Comparison of ENCODE assay signal across 8 mouse cellular contexts in genomic region chr13:18716707-18717106, GRCm38 (mm10). TPM values are rescaled to one million over a fixed set of nuclear protein-coding genes. Genes with fewer than 3 reads are reported as not detected.
DNase-seq lines count a peak whose midpoint lies in the region; ATAC-seq and TF ChIP-seq lines count a peak whose summit lies in the region.

No protein-coding gene starts in this region.

- TF ChIP-seq CTCF in cerebellum, adult 2 months (IDR thresholded peaks at IDR 0.05; ENCODE audit: borderline replicate concordance, insufficient read depth, low read depth, low read length) = no peak

- no peak for ATAC-seq in lung, embryonic 16.5 days (ENCODE audit: low read depth)
- ATAC-seq in limb, embryonic 14.5 days (ENCODE audit: low FRiP score, low read depth) = 0 out of 2 replicates have a peak, but pooled peaks have one; percentile 14
- ATAC-seq in stomach, embryonic 14.5 days (ENCODE audit: insufficient number of reproducible peaks, insufficient read depth, low FRiP score, low read depth) = 0 out of 2 replicates have a peak, but pooled peaks have one; percentile 3

- no peak overlapping the region; the same call in 1 of the 2 replicates for H3K4me2 ChIP-seq in lung, embryonic 16.5 days (ENCODE audit: low read depth, low read length)
- peak overlapping the region; percentile 29; the same call in 1 of the 2 replicates for H3K4me2 ChIP-seq in limb, embryonic 14.5 days (replicated peaks; ENCODE audit: low read depth, low read length, severe bottlenecking)
- H3K4me2 ChIP-seq in stomach, embryonic 14.5 days (replicated peaks; ENCODE audit: low read depth, low read length) = no peak overlapping the region

- no peak overlapping the region for H3K9ac ChIP-seq in lung, embryonic 16.5 days (ENCODE audit: low read length)
- no peak overlapping the region for H3K9ac ChIP-seq in limb, embryonic 14.5 days (ENCODE audit: low read depth, low read length, severe bottlenecking)
- H3K9ac ChIP-seq in stomach, embryonic 14.5 days (replicated peaks; ENCODE audit: low read depth, low read length) = no peak overlapping the region

- H3K4me3 ChIP-seq in cerebellum, adult 2 months (replicated peaks; ENCODE audit: insufficient read depth, low read depth, low read length) = peak overlapping the region; percentile 96
- H3K4me3 ChIP-seq in lung, embryonic 16.5 days (ENCODE audit: low read length) = peak overlapping the region; percentile 18
- H3K4me3 ChIP-seq in limb, embryonic 14.5 days (replicated peaks; ENCODE audit: low read length) = peak overlapping the region; percentile 85
- H3K4me3 ChIP-seq in stomach, embryonic 14.5 days (ENCODE audit: low read depth, low read length) = peak overlapping the region; percentile 62; the same call in 1 of the 2 replicates

- no peaks in the 10 kb centered on the region for H3K9me3 ChIP-seq in lung, embryonic 16.5 days (ENCODE audit: control insufficient read depth, low read length)
- no peaks in the 10 kb centered on the region for H3K9me3 ChIP-seq in limb, embryonic 14.5 days (ENCODE audit: control insufficient read depth, low read length)
- H3K9me3 ChIP-seq in stomach, embryonic 14.5 days (ENCODE audit: control insufficient read depth, low read depth, low read length) = no peaks in the 10 kb centered on the region

- TF ChIP-seq POLR2A in cerebellum, adult 2 months (IDR thresholded peaks at IDR 0.05; ENCODE audit: borderline replicate concordance, insufficient read depth, low read length) = no peak
- TF ChIP-seq POLR2A in limb, embryonic 14.5 days (IDR thresholded peaks at IDR 0.05; ENCODE audit: borderline replicate concordance, extremely low read depth, insufficient read depth, insufficient read length) = no peak

- no peak overlapping the region for H3K27ac ChIP-seq in cerebellum, adult 2 months (ENCODE audit: insufficient read depth, low read length)
- no peak overlapping the region for H3K27ac ChIP-seq in lung, embryonic 16.5 days (ENCODE audit: low read length)
- H3K27ac ChIP-seq in limb, embryonic 14.5 days (replicated peaks; ENCODE audit: low read depth, low read length) = no peak overlapping the region
- no peak overlapping the region for H3K27ac ChIP-seq in stomach, embryonic 14.5 days (ENCODE audit: low read length)

- H3K36me3 ChIP-seq in lung, embryonic 16.5 days (ENCODE audit: control insufficient read depth, insufficient read depth, low read length) = no peaks in the 10 kb centered on the region
- no peaks in the 10 kb centered on the region for H3K36me3 ChIP-seq in limb, embryonic 14.5 days (ENCODE audit: control insufficient read depth, insufficient read depth, low read length)
- no peaks in the 10 kb centered on the region for H3K36me3 ChIP-seq in stomach, embryonic 14.5 days (ENCODE audit: control insufficient read depth, insufficient read depth, low read length)

- WGBS in cerebellum, adult 2 months = 24% methylated on average over 5 of the region's 5 CpGs
- 37% methylated on average over 5 of the region's 5 CpGs for WGBS in lung, embryonic 16.5 days
- WGBS in limb, embryonic 14.5 days = 46% methylated on average over 5 of the region's 5 CpGs
- WGBS in stomach, embryonic 14.5 days = 39% methylated on average over 5 of the region's 5 CpGs

- H3K27me3 ChIP-seq in cerebellum, adult 2 months (ENCODE audit: control insufficient read depth, insufficient read depth, low read length) = no peaks in the 10 kb centered on the region
- no peaks in the 10 kb centered on the region for H3K27me3 ChIP-seq in lung, embryonic 16.5 days (ENCODE audit: control insufficient read depth, insufficient read depth, low read depth, low read length)
- no peaks in the 10 kb centered on the region for H3K27me3 ChIP-seq in limb, embryonic 14.5 days (ENCODE audit: control insufficient read depth, insufficient read depth, low read length)
- no peaks in the 10 kb centered on the region for H3K27me3 ChIP-seq in stomach, embryonic 14.5 days (ENCODE audit: control insufficient read depth, insufficient read depth, low read length)

- H3K4me1 ChIP-seq in cerebellum, adult 2 months (ENCODE audit: control insufficient read depth, insufficient read depth, low read length) = peaks cover 3% of the 10 kb centered on the region; the same call in 1 of the 2 replicates
- H3K4me1 ChIP-seq in lung, embryonic 16.5 days (replicated peaks; ENCODE audit: control insufficient read depth, insufficient read depth, low read length) = peaks cover 8% of the 10 kb centered on the region; the same call in 1 of the 2 replicates
- peaks cover 9% of the 10 kb centered on the region for H3K4me1 ChIP-seq in limb, embryonic 14.5 days (ENCODE audit: control insufficient read depth, insufficient read depth, low read length)
- H3K4me1 ChIP-seq in stomach, embryonic 14.5 days (ENCODE audit: control insufficient read depth, insufficient read depth, low read length) = peaks cover 7% of the 10 kb centered on the region; the same call in 1 of the 2 replicates

- no peak for DNase-seq in cerebellum, adult 2 months
- DNase-seq in cerebellum, adult 18-20 months = no peak
- no peak for DNase-seq in lung, postnatal 36 days
- DNase-seq in limb, embryonic 14.5 days (ENCODE audit: low spot score) = no peak
- no peak for DNase-seq in gastrocnemius, postnatal 25 days
- DNase-seq in layer of hippocampus, adult 8-10 months (ENCODE audit: low spot score in 2 of 2) = no peak

RNA-seq across cellular contexts. Expression of gene Vps41, which starts 0.4 kb away (rescaled TPM):
- 104 and 113 TPM in 2 replicates for polyA plus RNA-seq in cerebellum, adult 2 months (2012; rRNA removed)
- 62.2 and 65.6 TPM in 2 replicates for polyA plus RNA-seq in lung, embryonic 16.5 days (2015; fragmentation: Nextera tagmentation; extraction: Ambion mirVana)
- 35.2 and 39.8 TPM in 2 replicates for polyA plus RNA-seq in limb, embryonic 14.5 days (2012; rRNA removed)
- 68.5 and 74.9 TPM in 2 replicates for polyA plus RNA-seq in limb, embryonic 14.5 days (2014; fragmentation: Nextera tagmentation; extraction: Ambion mirVana)
- 69.5 and 72.2 TPM in 2 replicates for polyA plus RNA-seq in stomach, embryonic 14.5 days (2014; fragmentation: Nextera tagmentation; extraction: Ambion mirVana)
- total RNA-seq in gastrocnemius, postnatal 25 days (2021) = 10 to 100 TPM; 33.0 to 34.5 TPM
- total RNA-seq in layer of hippocampus, adult 8-10 months (2022) = 100 to 1,000 TPM; 149 to 164 (median 153) TPM

Comparison
In these comparisons a context has a peak if more than half of its experiments do, and no peak if none do; other contexts are left out.
1. H3K4me3 ChIP-seq: peak in every context shown above with its lines; median percentile 96 in cerebellum, adult 2 months; 85 in limb, embryonic 14.5 days; 62 in stomach, embryonic 14.5 days; 18 in lung, embryonic 16.5 days.